In genomic region chr8:57653768-57654125, GRCm38 (mm10) we compare ENCODE assay signal across 8 mouse cellular contexts. TPM values are rescaled to one million over a fixed set of nuclear protein-coding genes. Genes with fewer than 3 reads are reported as not detected.
DNase-seq lines count a peak whose midpoint lies in the region; ATAC-seq and TF ChIP-seq lines count a peak whose summit lies in the region.

No protein-coding gene starts in this region.

- H3K27ac ChIP-seq in bone marrow macrophage, adult 2 months (ENCODE audit: insufficient read depth, low read depth, low read length): peak overlapping the region; percentile 86
- H3K27ac ChIP-seq in hindbrain, embryonic 16.5 days (ENCODE audit: low read depth, low read length): peak overlapping the region; percentile 33; the same call in 1 of the 2 replicates
- no peak overlapping the region for H3K27ac ChIP-seq in midbrain, embryonic 13.5 days

- ATAC-seq in hindbrain, embryonic 16.5 days: no peak
- ATAC-seq in midbrain, embryonic 13.5 days: no peak

- no peak for TF ChIP-seq CTCF in bone marrow macrophage, adult 2 months (IDR thresholded peaks at IDR 0.05; ENCODE audit: low read depth, low read length)

- H3K9me3 ChIP-seq in hindbrain, embryonic 16.5 days (ENCODE audit: control insufficient read depth, low read length): no peaks in the 10 kb centered on the region
- no peaks in the 10 kb centered on the region for H3K9me3 ChIP-seq in midbrain, embryonic 13.5 days

- no peaks in the 10 kb centered on the region for H3K36me3 ChIP-seq in hindbrain, embryonic 16.5 days (ENCODE audit: control insufficient read depth, insufficient read depth, low read length)
- no peaks in the 10 kb centered on the region for H3K36me3 ChIP-seq in midbrain, embryonic 13.5 days

- H3K9ac ChIP-seq in hindbrain, embryonic 16.5 days (ENCODE audit: low read depth, low read length): no peak overlapping the region; the same call in 1 of the 2 replicates
- H3K9ac ChIP-seq in midbrain, embryonic 13.5 days (replicated peaks): peak overlapping the region; percentile 50; the same call in 1 of the 2 replicates

- 16% methylated on average over 7 of the region's 7 CpGs for WGBS in hindbrain, embryonic 16.5 days
- WGBS in midbrain, embryonic 13.5 days: 19% methylated on average over 7 of the region's 7 CpGs

- H3K4me2 ChIP-seq in hindbrain, embryonic 16.5 days (ENCODE audit: low read length): peak overlapping the region; percentile 98
- H3K4me2 ChIP-seq in midbrain, embryonic 13.5 days (replicated peaks): peak overlapping the region; percentile 92

- peaks cover 24% of the 10 kb centered on the region for H3K4me1 ChIP-seq in bone marrow macrophage, adult 2 months (ENCODE audit: control insufficient read depth, insufficient read depth, low read length)
- peaks cover 3% of the 10 kb centered on the region; the same call in 1 of the 2 replicates for H3K4me1 ChIP-seq in hindbrain, embryonic 16.5 days (ENCODE audit: control insufficient read depth, insufficient read depth, low read depth, low read length)
- H3K4me1 ChIP-seq in midbrain, embryonic 13.5 days (replicated peaks): peaks cover 16% of the 10 kb centered on the region

- no peak for TF ChIP-seq POLR2A in bone marrow macrophage, adult 2 months (IDR thresholded peaks at IDR 0.05; ENCODE audit: borderline replicate concordance, low read depth, low read length)

- no peaks in the 10 kb centered on the region for H3K27me3 ChIP-seq in hindbrain, embryonic 16.5 days (replicated peaks; ENCODE audit: control insufficient read depth, insufficient read depth, low read length)
- H3K27me3 ChIP-seq in midbrain, embryonic 13.5 days: no peaks in the 10 kb centered on the region

- peak overlapping the region; percentile 76 for H3K4me3 ChIP-seq in bone marrow macrophage, adult 2 months (ENCODE audit: insufficient read depth, low read length)
- peak overlapping the region; percentile 72 for H3K4me3 ChIP-seq in hindbrain, embryonic 16.5 days (ENCODE audit: low read length)
- peak overlapping the region; percentile 80 for H3K4me3 ChIP-seq in midbrain, embryonic 13.5 days (replicated peaks)

- DNase-seq in kidney, adult 11 months: peak; percentile 6
- DNase-seq in kidney, adult 18-20 months: no peak
- no peak for DNase-seq in right cerebral cortex, adult 2 months (ENCODE audit: low spot score in 2 of 2)
- no peak for DNase-seq in embryo, embryonic 10 days (ENCODE audit: low spot score)
- no peak for DNase-seq in cerebellum, adult 9-11 months

RNA-seq across cellular contexts. Expression of gene Galnt7, which starts 0.9 kb away (rescaled TPM):
- 24.7 and 25.3 TPM in 2 replicates for polyA plus RNA-seq in bone marrow macrophage, adult 2 months (2012; ENCODE audit: insufficient read depth, insufficient read length, missing spikeins)
- polyA plus RNA-seq in hindbrain, embryonic 16.5 days (2015; fragmentation: Nextera tagmentation; extraction: Ambion mirVana): 11.1 and 13.4 TPM in 2 replicates
- polyA plus RNA-seq in midbrain, embryonic 13.5 days (2015; fragmentation: Nextera tagmentation; extraction: Ambion mirVana): 10.5 and 10.8 TPM in 2 replicates
